8 mouse cellular contexts compared by ENCODE assay signal in the genomic region with DNA sequence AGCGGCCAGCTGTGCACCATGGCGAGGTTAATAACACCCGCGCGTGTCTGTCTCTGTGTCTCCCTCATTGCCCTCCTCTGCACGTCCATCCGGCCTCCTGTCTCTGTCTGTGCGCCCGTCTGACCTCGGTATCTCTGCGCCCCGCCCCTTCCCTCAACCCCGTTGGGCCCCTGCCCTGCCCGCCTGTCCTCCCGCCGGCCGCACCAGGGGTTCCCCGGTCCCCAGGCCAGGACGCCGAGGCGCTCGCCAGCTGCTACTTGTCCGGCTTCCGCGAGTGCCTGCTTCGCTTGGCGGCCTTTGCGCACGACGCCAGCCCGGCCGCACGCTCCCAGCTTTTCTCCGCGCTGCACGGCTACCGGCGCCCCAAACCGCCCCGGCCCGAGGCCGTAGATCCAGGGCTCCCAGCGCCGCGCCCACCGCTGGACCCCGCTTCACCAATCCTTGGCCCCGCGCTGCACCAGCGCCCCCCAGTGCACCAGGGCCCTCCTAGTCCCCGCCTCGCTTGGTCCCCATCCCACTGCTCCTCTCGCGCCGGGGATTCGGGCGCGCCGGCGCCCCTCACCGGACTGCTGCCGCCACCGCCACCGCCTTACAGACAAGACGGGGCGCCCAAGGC. TPM values are rescaled to one million over a fixed set of nuclear protein-coding genes. Genes with fewer than 3 reads are reported as not detected.
A peak's percentile ranks its signal among the peaks of the same experiment; 100 is the strongest.
DNase-seq lines count a peak whose midpoint lies in the region; ATAC-seq and TF ChIP-seq lines count a peak whose summit lies in the region.

A gene (minus strand): TSS at position 254 of the 616 bp plus-strand sequence.

- peak within 1 kb of the TSS; percentile 92 for H3K27ac ChIP-seq in embryonic facial prominence, embryonic 15.5 days (replicated peaks)
- peak within 1 kb of the TSS; percentile 88 for H3K27ac ChIP-seq in heart, embryonic 12.5 days (ENCODE audit: poor library complexity, severe bottlenecking)
- no peak within 1 kb of the TSS for H3K27ac ChIP-seq in liver, embryonic 14.5 days
- peak within 1 kb of the TSS; percentile 60 for H3K27ac ChIP-seq in neural tube, embryonic 11.5 days (ENCODE audit: low read depth, low read length)
- H3K27ac ChIP-seq in stomach, postnatal 0 days (replicated peaks), result peak within 1 kb of the TSS; percentile 89

- WGBS in embryonic facial prominence, embryonic 15.5 days, result under 1% methylated on average over 66 of the region's 66 CpGs
- WGBS in heart, embryonic 12.5 days, result under 1% methylated on average over 56 of the region's 66 CpGs
- under 1% methylated on average over 65 of the region's 66 CpGs for WGBS in liver, embryonic 14.5 days (ENCODE audit: insufficient replicate concordance)
- under 1% methylated on average over 56 of the region's 66 CpGs for WGBS in neural tube, embryonic 11.5 days
- 0% methylated on average over 63 of the region's 66 CpGs for WGBS in stomach, postnatal 0 days

- H3K4me2 ChIP-seq in embryonic facial prominence, embryonic 15.5 days (replicated peaks), result peak within 1 kb of the TSS; percentile 96
- peak within 1 kb of the TSS; percentile 90 for H3K4me2 ChIP-seq in heart, embryonic 12.5 days
- peak within 1 kb of the TSS; percentile 96 for H3K4me2 ChIP-seq in liver, embryonic 14.5 days (ENCODE audit: low read depth)
- H3K4me2 ChIP-seq in neural tube, embryonic 11.5 days (ENCODE audit: low read depth), result peak within 1 kb of the TSS; percentile 90
- H3K4me2 ChIP-seq in stomach, postnatal 0 days (replicated peaks; ENCODE audit: low read depth), result peak within 1 kb of the TSS; percentile 83

- no peaks in the 10 kb centered on the region for H3K36me3 ChIP-seq in embryonic facial prominence, embryonic 15.5 days
- H3K36me3 ChIP-seq in heart, embryonic 12.5 days, result no peaks in the 10 kb centered on the region
- H3K36me3 ChIP-seq in liver, embryonic 14.5 days (replicated peaks; ENCODE audit: control insufficient read depth, insufficient read depth, low read depth), result no peaks in the 10 kb centered on the region
- no peaks in the 10 kb centered on the region for H3K36me3 ChIP-seq in neural tube, embryonic 11.5 days (ENCODE audit: control insufficient read depth, insufficient read depth, low read length)
- no peaks in the 10 kb centered on the region for H3K36me3 ChIP-seq in stomach, postnatal 0 days (ENCODE audit: control insufficient read depth, insufficient read depth, low read length)

- peak; percentile 64 for ATAC-seq in embryonic facial prominence, embryonic 15.5 days (ENCODE audit: insufficient number of reproducible peaks, low FRiP score, low TSS enrichment, low read depth)
- peak; percentile 70 for ATAC-seq in heart, embryonic 12.5 days (ENCODE audit: insufficient number of reproducible peaks, low FRiP score)
- ATAC-seq in liver, embryonic 14.5 days (ENCODE audit: insufficient read depth), result peak; percentile 10
- peak; percentile 30; the same call in 1 of the 2 replicates for ATAC-seq in neural tube, embryonic 11.5 days (ENCODE audit: insufficient read depth, low FRiP score, low TSS enrichment)
- peak; percentile 50 for ATAC-seq in stomach, postnatal 0 days (ENCODE audit: low FRiP score, low TSS enrichment)

- peak within 1 kb of the TSS; percentile 59 for H3K9ac ChIP-seq in embryonic facial prominence, embryonic 15.5 days
- H3K9ac ChIP-seq in heart, embryonic 12.5 days, result peak within 1 kb of the TSS; percentile 71
- H3K9ac ChIP-seq in liver, embryonic 14.5 days (replicated peaks), result peak within 1 kb of the TSS; percentile 53
- H3K9ac ChIP-seq in neural tube, embryonic 11.5 days (ENCODE audit: low read length), result peak within 1 kb of the TSS; percentile 43
- H3K9ac ChIP-seq in stomach, postnatal 0 days (ENCODE audit: low read length), result peak within 1 kb of the TSS; percentile 77

- DNase-seq in 416B (ENCODE audit: low read depth), result peak; percentile 90
- DNase-seq in adrenal gland, postnatal 25 days, result peak; percentile 90
- peak; percentile 95 for DNase-seq in kidney, postnatal 10 days
- peak in 1 of 3 experiments; percentile 61 for DNase-seq in liver, embryonic 14.5 days (ENCODE audit: low read depth in 3 of 3, low spot score in 3 of 3)
- peak; percentile 91 for DNase-seq in neural tube, embryonic 11.5 days (ENCODE audit: low spot score)
- DNase-seq in stomach, postnatal 0 days (ENCODE audit: low spot score), result peak; percentile 87

- H3K4me1 ChIP-seq in embryonic facial prominence, embryonic 15.5 days, result peaks cover 45% of the 10 kb centered on the region
- peaks cover 44% of the 10 kb centered on the region for H3K4me1 ChIP-seq in heart, embryonic 12.5 days (replicated peaks)
- H3K4me1 ChIP-seq in liver, embryonic 14.5 days (replicated peaks; ENCODE audit: control insufficient read depth in 2 of 2, insufficient read depth in 2 of 2, low read length in 1 of 2), result peaks cover 12 to 23% of the 10 kb centered on the region in 2 experiments
- peaks cover 22% of the 10 kb centered on the region for H3K4me1 ChIP-seq in neural tube, embryonic 11.5 days (ENCODE audit: control insufficient read depth, insufficient read depth, low read length)
- peaks cover 2% of the 10 kb centered on the region; the same call in 1 of the 2 replicates for H3K4me1 ChIP-seq in stomach, postnatal 0 days (replicated peaks; ENCODE audit: control insufficient read depth, insufficient read depth)

- TF ChIP-seq CTCF in liver, embryonic 14.5 days (IDR thresholded peaks at IDR 0.05; ENCODE audit: low read depth), result peak; percentile 66
- peak; percentile 80 for TF ChIP-seq CTCF in stomach, postnatal 0 days (IDR thresholded peaks at IDR 0.05; ENCODE audit: low read depth)

- peak within 1 kb of the TSS; percentile 81 for H3K4me3 ChIP-seq in embryonic facial prominence, embryonic 15.5 days (replicated peaks)
- peak within 1 kb of the TSS; percentile 67 for H3K4me3 ChIP-seq in heart, embryonic 12.5 days
- peak within 1 kb of the TSS; percentile 75 to 77 for H3K4me3 ChIP-seq in liver, embryonic 14.5 days (ENCODE audit: insufficient read depth in 1 of 2, low read depth in 2 of 2, low read length in 2 of 2)
- H3K4me3 ChIP-seq in neural tube, embryonic 11.5 days (ENCODE audit: low read depth, low read length), result peak within 1 kb of the TSS; percentile 69
- H3K4me3 ChIP-seq in stomach, postnatal 0 days (ENCODE audit: low read depth, low read length), result peak within 1 kb of the TSS; percentile 68

- H3K27me3 ChIP-seq in embryonic facial prominence, embryonic 15.5 days, result no peaks in the 10 kb centered on the region; the same call in 1 of the 2 replicates
- H3K27me3 ChIP-seq in heart, embryonic 12.5 days (replicated peaks), result peaks cover 6% of the 10 kb centered on the region; the same call in 1 of the 2 replicates
- H3K27me3 ChIP-seq in liver, embryonic 14.5 days (ENCODE audit: control insufficient read depth, insufficient read depth, low read length), result peaks cover 38% of the 10 kb centered on the region
- H3K27me3 ChIP-seq in neural tube, embryonic 11.5 days (ENCODE audit: control insufficient read depth, insufficient read depth, low read length), result peaks cover 15% of the 10 kb centered on the region
- H3K27me3 ChIP-seq in stomach, postnatal 0 days (ENCODE audit: control insufficient read depth, insufficient read depth, low read length), result no peaks in the 10 kb centered on the region

- no peaks in the 10 kb centered on the region for H3K9me3 ChIP-seq in embryonic facial prominence, embryonic 15.5 days (replicated peaks)
- H3K9me3 ChIP-seq in heart, embryonic 12.5 days (replicated peaks), result no peaks in the 10 kb centered on the region
- no peaks in the 10 kb centered on the region for H3K9me3 ChIP-seq in liver, embryonic 14.5 days (ENCODE audit: control insufficient read depth, low read length)
- no peaks in the 10 kb centered on the region for H3K9me3 ChIP-seq in neural tube, embryonic 11.5 days (ENCODE audit: control insufficient read depth, low read length)
- no peaks in the 10 kb centered on the region for H3K9me3 ChIP-seq in stomach, postnatal 0 days (ENCODE audit: control insufficient read depth, low read length)

- TF ChIP-seq EP300 in liver, embryonic 14.5 days (IDR thresholded peaks at IDR 0.05; ENCODE audit: low read depth), result no peak
- no peak for TF ChIP-seq EP300 in stomach, postnatal 0 days (optimal IDR thresholded peaks at IDR 0.05)

RNA-seq across cellular contexts. Expression of the gene that starts here (rescaled TPM):
- 1.2 and 1.6 TPM in 2 replicates for total RNA-seq in adrenal gland, postnatal 25 days (2021)
- 0.35 and 0.51 TPM in 2 replicates for polyA plus RNA-seq in embryonic facial prominence, embryonic 15.5 days (2015; fragmentation: Nextera tagmentation; extraction: Ambion mirVana)
- 0.42 and 0.65 TPM in 2 replicates for polyA plus RNA-seq in heart, embryonic 12.5 days (2016; fragmentation: Nextera tagmentation; extraction: Ambion mirVana)
- 0.05 and 0.08 TPM in 2 replicates for polyA plus RNA-seq in liver, embryonic 14.5 days (2012; rRNA removed)
- not detected in 2 replicates for polyA plus RNA-seq in liver, embryonic 14.5 days (2014; fragmentation: Nextera tagmentation; extraction: Ambion mirVana)
- polyA plus RNA-seq in neural tube, embryonic 11.5 days (2014; fragmentation: Nextera tagmentation; extraction: Ambion mirVana), result 0.24 TPM in 1 of 2 replicates, not detected in the other
- 0.24 and 0.41 TPM in 2 replicates for polyA plus RNA-seq in stomach, postnatal 0 days (2015; fragmentation: Nextera tagmentation; extraction: Ambion mirVana)

Comparison
In these comparisons a context has a peak if more than half of its experiments do, and no peak if none do; other contexts are left out.
1. Peak in ATAC-seq, H3K4me3 ChIP-seq, H3K27ac ChIP-seq, H3K9ac ChIP-seq and H3K4me2 ChIP-seq in embryonic facial prominence, embryonic 15.5 days; RNA of the gene not detected or under 1 TPM.
2. Peak in ATAC-seq, H3K4me3 ChIP-seq, H3K27ac ChIP-seq, H3K9ac ChIP-seq and H3K4me2 ChIP-seq in heart, embryonic 12.5 days; RNA of the gene not detected or under 1 TPM.
3. Peak in ATAC-seq, H3K4me3 ChIP-seq, H3K9ac ChIP-seq and H3K4me2 ChIP-seq in liver, embryonic 14.5 days; RNA of the gene not detected or under 1 TPM.
4. Peak in DNase-seq, ATAC-seq, H3K4me3 ChIP-seq, H3K27ac ChIP-seq, H3K9ac ChIP-seq and H3K4me2 ChIP-seq in neural tube, embryonic 11.5 days; RNA of the gene not detected or under 1 TPM.
5. Peak in DNase-seq, ATAC-seq, H3K4me3 ChIP-seq, H3K27ac ChIP-seq, H3K9ac ChIP-seq and H3K4me2 ChIP-seq in stomach, postnatal 0 days; RNA of the gene not detected or under 1 TPM.
6. ATAC-seq: peak in every context shown above with its lines; median percentile 70 in heart, embryonic 12.5 days; 64 in embryonic facial prominence, embryonic 15.5 days; 50 in stomach, postnatal 0 days; 30 in neural tube, embryonic 11.5 days; 10 in liver, embryonic 14.5 days.